Mouse (Mus musculus) colon, adult 2 months (tissue): ENCODE measurements around the gene Pif1. TPM values are rescaled to one million over a fixed set of nuclear protein-coding genes. Genes with fewer than 3 reads are reported as not detected.

Source experiments
- polyA plus RNA-seq: library from polyadenylated mRNA; depleted of rRNA; stranded (reverse); fragments of >200 nt; gene quantifications from 2 replicates; pipeline ENCODE4 v1.2.3, GENCODE M21; 2012; rRNA removed

The Pif1 gene
- 3.1 and 4.6 TPM in 2 replicates for polyA plus RNA-seq

GRCm38 (mm10) chr9:65586406-65587269 is at the start of gene Pif1:
Gene Pif1, plus strand, starts transcription at chr9:65587160.

GRCm38 (mm10) chr9:65579781-65580371 is 7.1 kb upstream of the Pif1 start, which contains the start of gene Plekho2:
Gene Plekho2, minus strand, starts transcription at chr9:65580040.

GRCm38 (mm10) chr9:65629025-65629766 is 42.2 kb downstream of the Pif1 start, which contains the start of gene Rbpms2:
Gene Rbpms2, plus strand, starts transcription at chr9:65629648.

Other genes starting within 250 kb of the Pif1 start
- 11.4 and 14.9 TPM in 2 replicates for gene Pdcd7, start 241.1 kb upstream of the Pif1 start, polyA plus RNA-seq
- gene Ubap1l, start 226.1 kb upstream of the Pif1 start, polyA plus RNA-seq: 0.31 and 0.57 TPM in 2 replicates
- 1.3 and 2.0 TPM in 2 replicates for gene Kbtbd13, start 195.5 kb upstream of the Pif1 start, polyA plus RNA-seq
- gene Rasl12, start 188.7 kb upstream of the Pif1 start, polyA plus RNA-seq: 6.4 and 8.7 TPM in 2 replicates
- 2.3 and 2.7 TPM in 2 replicates for gene Slc51b, start 164.2 kb upstream of the Pif1 start, polyA plus RNA-seq
- gene Mtfmt, start 151.4 kb upstream of the Pif1 start, polyA plus RNA-seq: 8.4 and 10.7 TPM in 2 replicates
- 11.5 and 12.6 TPM in 2 replicates for gene Spg21, start 126.2 kb upstream of the Pif1 start, polyA plus RNA-seq
- not detected in 2 replicates for gene Ankdd1a, start 67.0 kb upstream of the Pif1 start, polyA plus RNA-seq
- 13.8 and 17.2 TPM in 2 replicates for gene Plekho2, start 7.1 kb upstream of the Pif1 start, polyA plus RNA-seq
- 45.0 and 57.6 TPM in 2 replicates for gene Rbpms2, start 42.5 kb downstream of the Pif1 start, polyA plus RNA-seq
- 82.2 and 94.7 TPM in 2 replicates for gene Oaz2, start 80.8 kb downstream of the Pif1 start, polyA plus RNA-seq
- 5.9 and 9.5 TPM in 2 replicates for gene Zfp609, start 240.4 kb downstream of the Pif1 start, polyA plus RNA-seq